Mouse (Mus musculus) forebrain, embryonic 10.5 days (tissue): ENCODE measurements around the gene Rdx. TPM values are rescaled to one million over a fixed set of nuclear protein-coding genes. Genes with fewer than 3 reads are reported as not detected.
A peak's percentile ranks its signal among the peaks of the same experiment; 100 is the strongest.

Experiments
- DNase-seq: peaks from one replicate; pipeline ENCODE4 v3.0.0-alpha.2; 2017; ENCODE audit warnings: low spot score; ENCODE audit errors: extremely low spot score
- H3K27ac ChIP-seq: fragments of 300-500 bp; sonication (generic); 2 replicates; pipeline ENCODE4 v1.5.1; 2016; ENCODE audit warnings: mild to moderate bottlenecking
- H3K27me3 ChIP-seq: fragments of 300-500 bp; sonication (generic); 2 replicates; pipeline ENCODE4 v1.6.1; 2016; ENCODE audit warnings: mild to moderate bottlenecking; ENCODE audit not compliant: poor library complexity, severe bottlenecking
- H3K36me3 ChIP-seq: fragments of 300-500 bp; sonication (generic); replicated peaks from 2 replicates; pipeline ENCODE4 v1.6.1; 2016; ENCODE audit warnings: mild to moderate bottlenecking, moderate library complexity
- H3K4me1 ChIP-seq: fragments of 300-500 bp; sonication (generic); 2 replicates; pipeline ENCODE4 v1.6.1; 2016
- H3K4me3 ChIP-seq: fragments of 300-500 bp; sonication (generic); 2 replicates; pipeline ENCODE4 v1.5.1; 2016; ENCODE audit warnings: mild to moderate bottlenecking, moderate library complexity
- H3K9me3 ChIP-seq: fragments of 300-500 bp; sonication (generic); 2 replicates; pipeline ENCODE4 v1.6.1; 2016; ENCODE audit warnings: mild to moderate bottlenecking, moderate library complexity
- WGBS: fragments of 180-500 bp; shearing (Covaris S2); methylation state at CpG from one replicate; pipeline ENCODE4 v1.1.7; 2016; 5-methylcytosine and 5-hydroxymethylcytosine counted together
- polyA plus RNA-seq: library from polyadenylated mRNA; unstranded; fragments of >200 nt; fragmentation: Nextera tagmentation; extraction: Ambion mirVana; gene quantifications from 2 replicates; pipeline ENCODE4 v1.2.1, GENCODE M21; 2016

The Rdx gene
- polyA plus RNA-seq = 145 and 156 TPM in 2 replicates

GRCm38 (mm10) chr9:52047129-52047820, at the start of gene Rdx:
Rdx (plus strand) TSS chr9:52047173.
- peaks cover 37% of the 10 kb centered on the region for H3K4me1 ChIP-seq
- no peaks in the 10 kb centered on the region for H3K9me3 ChIP-seq
- H3K27ac ChIP-seq = peak within 1 kb of the TSS; percentile 100
- no peaks in the 10 kb centered on the region for H3K36me3 ChIP-seq
- 2% methylated on average over 17 of the region's 17 CpGs for WGBS
- DNase-seq = peak; percentile 41
- peak within 1 kb of the TSS; percentile 96 for H3K4me3 ChIP-seq
- H3K27me3 ChIP-seq = no peaks in the 10 kb centered on the region

GRCm38 (mm10) chr9:52003501-52003900, 43.5 kb upstream of the Rdx start:
- Histone ChIP-seq H3K9me3 (peaks cover 3% of the 10 kb centered on the region), H3K36me3 (no peaks in the 10 kb centered on the region), H3K4me3 (no peak overlapping the region), H3K27ac (no peak overlapping the region), H3K4me1 (no peaks in the 10 kb centered on the region), H3K27me3 (no peaks in the 10 kb centered on the region)
- DNase-seq = no peak
- 87% methylated on average over 4 of the region's 4 CpGs for WGBS

- 41% methylated on average over 2 of the region's 2 CpGs for WGBS
- no peak overlapping the region for H3K4me3 ChIP-seq
- H3K9me3 ChIP-seq = no peaks in the 10 kb centered on the region
- no peak for DNase-seq
- H3K4me1 ChIP-seq = no peaks in the 10 kb centered on the region
- H3K27me3 ChIP-seq = no peaks in the 10 kb centered on the region
- no peaks in the 10 kb centered on the region for H3K36me3 ChIP-seq
- H3K27ac ChIP-seq = no peak overlapping the region
Observed at GRCm38 (mm10) chr9:52007341-52007740, 39.6 kb upstream of the Rdx start.

- 96% methylated on average over 1 of the region's 1 CpGs for WGBS
- Histone ChIP-seq H3K4me3 (no peak overlapping the region), H3K9me3 (no peaks in the 10 kb centered on the region), H3K36me3 (no peaks in the 10 kb centered on the region), H3K27me3 (no peaks in the 10 kb centered on the region), H3K27ac (no peak overlapping the region), H3K4me1 (no peaks in the 10 kb centered on the region)
- no peak for DNase-seq
Observed at GRCm38 (mm10) chr9:52008511-52008910, 38.5 kb upstream of the Rdx start.

GRCm38 (mm10) chr9:52012311-52012710, 34.7 kb upstream of the Rdx start:
- Histone ChIP-seq H3K4me3 (no peak overlapping the region), H3K9me3 (no peaks in the 10 kb centered on the region), H3K4me1 (no peaks in the 10 kb centered on the region), H3K27ac (no peak overlapping the region), H3K36me3 (no peaks in the 10 kb centered on the region), H3K27me3 (no peaks in the 10 kb centered on the region)
- WGBS = 91% methylated on average over 1 of the region's 1 CpGs
- DNase-seq = no peak

- Histone ChIP-seq H3K4me1 (no peaks in the 10 kb centered on the region), H3K36me3 (no peaks in the 10 kb centered on the region), H3K4me3 (no peak overlapping the region), H3K9me3 (no peaks in the 10 kb centered on the region), H3K27me3 (no peaks in the 10 kb centered on the region), H3K27ac (no peak overlapping the region)
- no peak for DNase-seq
- 84% methylated on average over 5 of the region's 5 CpGs for WGBS
Observed at GRCm38 (mm10) chr9:52012781-52013436, 34.1 kb upstream of the Rdx start.

GRCm38 (mm10) chr9:52013900-52014455, 33.0 kb upstream of the Rdx start:
- H3K9me3 ChIP-seq = no peaks in the 10 kb centered on the region

GRCm38 (mm10) chr9:52017091-52017490, 29.9 kb upstream of the Rdx start:
- H3K36me3 ChIP-seq = no peaks in the 10 kb centered on the region
- H3K27me3 ChIP-seq = no peaks in the 10 kb centered on the region
- WGBS = 86% methylated on average over 3 of the region's 3 CpGs
- H3K9me3 ChIP-seq = no peaks in the 10 kb centered on the region
- no peak overlapping the region for H3K27ac ChIP-seq
- DNase-seq = no peak
- no peaks in the 10 kb centered on the region for H3K4me1 ChIP-seq
- no peak overlapping the region for H3K4me3 ChIP-seq

More at GRCm38 (mm10) chr9:52013900-52014455, 33.0 kb upstream of the Rdx start:
- WGBS = 67% methylated on average over 5 of the region's 5 CpGs
- H3K27ac ChIP-seq = no peak overlapping the region
- H3K4me3 ChIP-seq = no peak overlapping the region
- no peaks in the 10 kb centered on the region for H3K27me3 ChIP-seq
- H3K36me3 ChIP-seq = no peaks in the 10 kb centered on the region
- H3K4me1 ChIP-seq = no peaks in the 10 kb centered on the region
- DNase-seq = no peak

- Histone ChIP-seq H3K27ac (no peak overlapping the region), H3K9me3 (no peaks in the 10 kb centered on the region), H3K4me3 (no peak overlapping the region), H3K36me3 (no peaks in the 10 kb centered on the region), H3K4me1 (no peaks in the 10 kb centered on the region), H3K27me3 (no peaks in the 10 kb centered on the region)
- WGBS = 84% methylated on average over 2 of the region's 2 CpGs
- DNase-seq = no peak
Observed at GRCm38 (mm10) chr9:52017824-52018223, 29.1 kb upstream of the Rdx start.

- H3K27ac ChIP-seq = no peak overlapping the region
- H3K36me3 ChIP-seq = no peaks in the 10 kb centered on the region
- no peaks in the 10 kb centered on the region for H3K9me3 ChIP-seq
- no peaks in the 10 kb centered on the region for H3K27me3 ChIP-seq
- no peak for DNase-seq
- 97% methylated on average over 1 of the region's 1 CpGs for WGBS
- H3K4me1 ChIP-seq = no peaks in the 10 kb centered on the region
- no peak overlapping the region for H3K4me3 ChIP-seq
Observed at GRCm38 (mm10) chr9:52018505-52018904, 28.5 kb upstream of the Rdx start.

- no peak for DNase-seq
- H3K4me1 ChIP-seq = peaks cover 10% of the 10 kb centered on the region
- 50% methylated on average over 5 of the region's 5 CpGs for WGBS
- no peak overlapping the region for H3K4me3 ChIP-seq
- no peaks in the 10 kb centered on the region for H3K36me3 ChIP-seq
- H3K27me3 ChIP-seq = no peaks in the 10 kb centered on the region
- no peaks in the 10 kb centered on the region for H3K9me3 ChIP-seq
- H3K27ac ChIP-seq = no peak overlapping the region
Observed at GRCm38 (mm10) chr9:52027257-52028020, 19.5 kb upstream of the Rdx start.

- H3K27me3 ChIP-seq = no peaks in the 10 kb centered on the region
- H3K9me3 ChIP-seq = no peaks in the 10 kb centered on the region
- H3K36me3 ChIP-seq = no peaks in the 10 kb centered on the region
- no peak overlapping the region for H3K27ac ChIP-seq
- H3K4me3 ChIP-seq = no peak overlapping the region
- H3K4me1 ChIP-seq = peaks cover 10% of the 10 kb centered on the region
- DNase-seq = no peak
- WGBS = 83% methylated on average over 9 of the region's 9 CpGs
Observed at GRCm38 (mm10) chr9:52028521-52029405, 18.2 kb upstream of the Rdx start.
